Mouse (Mus musculus) stomach, postnatal 0 days (tissue): Measurements from ENCODE around the gene Cmtm2b.

Experiments used
- CTCF ChIP-seq: IDR thresholded peaks from 2 replicates; pipeline ENCODE4 v1.5.1; 2016; ENCODE audit warnings: antibody characterized with exemption, low read depth, mild to moderate bottlenecking, moderate library complexity
- EP300 ChIP-seq: optimal IDR thresholded peaks from 2 replicates; pipeline ENCODE3; 2016; ENCODE audit warnings: antibody characterized with exemption

DNA sequence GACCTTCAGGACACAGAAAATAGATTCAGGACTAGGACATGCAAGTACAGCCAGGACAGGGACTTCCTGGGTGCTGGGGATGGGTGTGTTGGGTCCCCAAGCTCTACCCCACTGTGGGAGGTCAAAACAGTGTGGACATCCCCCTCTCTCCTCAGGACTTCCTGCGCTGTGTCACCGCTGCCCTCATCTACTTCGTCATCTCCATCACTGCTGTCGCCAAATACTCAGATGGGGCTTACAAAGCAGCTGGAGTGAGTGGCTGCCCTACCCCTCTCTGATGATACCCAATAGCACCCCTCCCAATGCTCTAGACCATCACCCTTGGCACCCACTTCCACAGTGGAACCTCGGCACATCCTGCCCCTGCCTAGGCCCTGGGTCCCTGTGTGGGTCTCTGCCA is 22.6 kb downstream of the Cmtm2b start:
- no peak for TF ChIP-seq CTCF
- no peak for TF ChIP-seq EP300
